Mouse (Mus musculus) C2C12 (cell line): Measurements from ENCODE around the gene Rps6ka6.

Experiments used
- CEBPB ChIP-seq: IDR thresholded peaks from one replicate; pipeline ENCODE4 v1.6.1; 2011; ENCODE audit warnings: low read depth, mild to moderate bottlenecking, control low read depth, moderate library complexity
- CTCF ChIP-seq: IDR thresholded peaks from one replicate; pipeline ENCODE4 v1.5.1; 2011; ENCODE audit not compliant: control insufficient read depth, insufficient read depth, insufficient read length
- MAX ChIP-seq: IDR thresholded peaks from one replicate; pipeline ENCODE4 v1.6.1; 2011; ENCODE audit warnings: mild to moderate bottlenecking, control low read depth
- MYOG ChIP-seq: IDR thresholded peaks from one replicate; pipeline ENCODE4 v1.6.1; 2011; ENCODE audit not compliant: control insufficient read depth, insufficient read length; ENCODE audit errors: extremely low read depth
- USF1 ChIP-seq: IDR thresholded peaks from one replicate; pipeline ENCODE4 v1.6.1; 2011; ENCODE audit warnings: low read depth, mild to moderate bottlenecking, control low read depth, moderate library complexity

DNA sequence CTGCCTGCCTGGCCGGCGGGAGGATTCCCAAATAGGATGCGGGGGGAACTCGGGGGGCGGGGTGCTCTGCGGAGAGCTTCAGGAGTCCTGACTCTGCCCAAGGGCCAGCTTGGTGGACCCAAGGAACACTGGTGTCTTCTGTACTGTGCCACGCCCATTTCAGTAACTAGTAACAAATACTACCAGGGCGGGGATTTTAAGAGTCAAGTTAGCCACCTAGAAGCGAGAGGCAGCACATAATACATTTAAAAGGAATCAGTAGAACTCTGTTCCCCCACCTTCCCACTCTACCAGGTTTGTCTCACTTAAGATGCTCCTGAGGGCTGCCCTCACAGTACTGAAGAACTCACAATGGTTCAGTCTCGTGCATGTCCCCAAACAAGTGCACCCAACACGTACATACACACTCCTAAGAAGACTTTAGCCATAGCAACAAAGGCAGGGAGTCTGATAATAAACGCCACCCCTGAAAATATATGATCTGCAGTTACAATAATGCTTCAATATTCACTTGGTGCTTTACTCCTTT lies 74.1 kb downstream of the Rps6ka6 start:
- TF ChIP-seq MYOG (no peak), CTCF (no peak), CEBPB (no peak), MAX (no peak), USF1 (no peak)
